Mouse (Mus musculus) embryo, embryonic 11.5 days (tissue): ENCODE results near the gene Mfsd4b1.
"Not testable (repeated sequence)": the region's sequence is repeated elsewhere in the genome, so short reads cannot be mapped to it uniquely, and the experiment has no call there.

ENCODE experiments used
- DNase-seq: peaks from one replicate; pipeline ENCODE4 v3.0.0-alpha.2; 2012; ENCODE audit warnings: low read depth, low spot score

The Mfsd4b1 gene

DNA sequence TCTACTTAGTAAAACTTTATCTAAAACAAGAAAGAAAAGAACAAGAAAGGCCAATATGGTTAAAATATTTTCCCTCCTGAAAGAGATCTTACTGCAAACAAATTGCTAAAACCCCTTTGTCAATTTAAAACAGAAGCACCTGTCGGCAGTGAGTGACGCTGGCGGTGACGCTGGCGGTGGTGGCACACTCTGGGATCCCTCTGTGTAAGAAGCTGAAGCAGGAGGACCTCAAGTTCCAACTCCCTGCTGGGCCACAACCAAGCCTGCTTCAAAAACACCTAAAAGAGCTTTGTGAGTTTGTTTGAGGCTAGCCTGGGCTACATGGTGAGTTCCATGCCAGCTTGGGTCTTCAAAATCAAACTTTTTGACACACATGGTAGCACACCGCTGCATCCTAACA, 9.9 kb upstream of the Mfsd4b1 start:
- DNase-seq: no peak

DNA sequence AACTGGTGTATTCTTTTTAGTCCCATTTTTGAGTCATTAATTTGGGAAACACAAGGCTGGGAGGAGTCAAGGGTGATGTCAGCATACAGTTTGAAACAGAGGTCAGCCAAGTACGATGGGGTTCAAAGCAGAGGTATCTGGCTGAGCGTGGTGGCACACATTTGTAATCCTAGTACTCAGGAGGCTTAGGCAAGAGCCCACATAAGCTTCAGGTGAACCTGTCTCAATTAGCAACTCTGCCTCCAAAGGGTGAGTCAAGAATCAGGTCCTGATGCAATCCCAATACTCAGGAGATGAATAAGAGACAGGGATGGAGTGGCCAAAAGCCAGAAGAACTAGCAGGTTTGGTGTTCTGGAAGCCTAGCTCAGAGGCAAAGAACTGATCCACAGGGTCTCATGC, 7.8 kb upstream of the Mfsd4b1 start:
- no peak for DNase-seq

DNA sequence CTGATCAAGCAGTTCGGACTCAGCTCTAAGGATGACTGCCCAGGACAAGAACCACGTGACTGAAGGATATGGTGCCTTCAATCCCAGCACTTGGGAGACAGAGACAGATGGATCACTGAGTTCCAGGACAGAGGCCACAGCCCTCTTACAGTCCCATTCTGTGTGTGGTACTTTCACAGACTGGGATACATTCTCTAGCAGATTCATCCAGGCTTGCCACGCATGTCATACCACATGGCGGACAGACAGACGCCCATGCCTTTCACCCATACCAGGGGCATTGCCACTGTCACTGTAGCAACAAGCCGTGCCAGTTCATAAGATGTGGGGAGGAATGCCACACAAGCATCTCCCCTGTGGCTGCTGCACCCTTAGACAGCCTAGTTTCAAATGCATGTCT, 5.6 kb upstream of the Mfsd4b1 start:
- DNase-seq: no peak

DNA sequence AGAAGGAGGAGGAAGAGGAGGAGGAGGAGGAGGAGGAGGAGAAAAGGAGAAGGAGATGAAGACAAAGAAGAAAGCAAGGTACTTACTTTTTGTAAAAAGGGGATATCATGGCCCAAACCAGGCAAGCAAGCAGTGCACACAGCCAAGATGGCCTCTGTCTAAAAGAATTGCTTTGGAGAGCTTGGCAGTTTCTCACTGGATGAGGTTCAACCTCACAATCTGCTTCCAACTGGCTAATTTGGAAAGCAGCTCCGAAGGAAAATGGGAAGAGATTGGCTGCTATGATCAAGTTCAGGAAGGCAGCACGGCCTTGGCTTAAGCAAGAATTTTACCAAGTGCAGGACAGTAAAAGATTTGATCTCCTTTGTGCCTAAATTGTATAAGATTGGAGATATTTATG, 4.5 kb upstream of the Mfsd4b1 start:
- no peak for DNase-seq

DNA sequence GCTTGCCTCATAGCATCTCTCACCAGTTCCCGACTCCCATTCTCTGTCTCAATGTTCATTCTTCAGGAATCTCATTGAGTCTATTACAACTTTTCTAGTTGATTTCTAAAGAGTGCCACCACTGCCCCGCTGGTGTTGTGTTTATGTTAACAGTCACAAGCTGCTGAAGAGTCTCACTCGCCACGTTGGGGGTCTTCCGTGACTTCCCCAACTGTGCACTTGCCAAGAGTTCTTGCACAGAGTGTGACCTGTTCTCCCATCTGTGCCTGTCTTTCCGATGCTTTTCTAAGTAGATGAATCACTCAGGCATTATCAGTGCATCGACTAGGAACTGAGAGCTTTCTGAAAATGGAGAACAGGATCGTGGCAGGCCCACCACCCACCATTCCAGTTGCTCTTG, 3.0 kb upstream of the Mfsd4b1 start:
- no peak for DNase-seq

DNA sequence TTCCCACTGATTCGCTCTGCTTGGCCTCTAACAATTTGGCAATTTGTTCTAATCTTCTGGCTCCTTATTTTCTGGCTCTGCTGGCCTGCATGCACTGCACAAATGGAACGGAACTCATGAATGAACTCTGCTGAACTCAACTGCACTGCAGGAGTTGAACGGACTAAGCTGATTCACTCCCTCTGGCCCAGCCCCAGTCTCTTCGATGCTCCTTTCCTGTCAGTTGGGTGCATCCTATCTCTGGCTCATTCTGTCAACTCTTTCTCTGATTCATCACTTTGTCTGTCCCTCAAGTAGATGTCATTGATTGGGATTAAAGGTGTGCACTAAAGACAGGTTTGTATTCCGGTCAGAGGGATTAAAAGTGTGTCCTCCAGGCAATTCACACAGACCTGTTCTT, 1.5 kb upstream of the Mfsd4b1 start:
- DNase-seq: no peak

DNA sequence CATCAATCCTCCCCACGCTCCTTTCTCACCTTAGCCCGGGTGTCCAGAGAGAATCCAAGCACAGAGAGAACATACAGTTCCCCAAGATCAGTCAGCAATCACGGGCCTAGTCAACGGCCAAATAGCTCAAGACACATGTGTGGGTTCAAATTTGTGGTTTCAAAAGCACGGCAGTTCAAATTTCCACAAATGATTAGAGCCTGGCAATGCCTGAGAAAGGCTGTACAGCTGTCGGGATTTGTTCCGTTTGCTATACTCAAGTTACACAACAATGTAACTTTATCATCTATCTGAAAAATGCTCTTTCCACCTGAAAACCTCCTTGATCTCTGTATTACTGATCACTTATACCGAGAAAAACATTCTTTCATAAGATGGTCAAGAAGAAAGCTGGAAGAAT, 492 bp upstream of the Mfsd4b1 start:
- DNase-seq: no peak

DNA sequence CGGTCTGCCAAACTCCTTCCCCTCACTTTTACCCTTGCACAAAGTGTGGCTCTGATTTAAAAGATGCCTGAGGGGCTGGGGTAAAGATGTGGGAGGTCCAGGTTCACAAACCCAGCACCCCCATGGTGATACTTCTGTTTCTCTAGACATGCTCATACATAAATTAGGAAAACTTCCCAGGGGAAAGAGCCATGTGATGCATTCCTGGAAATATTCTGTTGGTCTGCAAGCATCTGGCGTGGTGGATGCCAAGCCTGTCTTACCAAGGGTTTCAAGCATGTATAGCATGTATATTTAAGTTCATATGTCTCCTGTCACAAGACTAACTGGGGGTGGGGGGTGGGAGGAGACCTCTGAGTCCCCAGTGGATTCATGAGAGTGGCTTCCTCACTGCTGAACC, 4.7 kb downstream of the Mfsd4b1 start:
- DNase-seq: no peak

DNA sequence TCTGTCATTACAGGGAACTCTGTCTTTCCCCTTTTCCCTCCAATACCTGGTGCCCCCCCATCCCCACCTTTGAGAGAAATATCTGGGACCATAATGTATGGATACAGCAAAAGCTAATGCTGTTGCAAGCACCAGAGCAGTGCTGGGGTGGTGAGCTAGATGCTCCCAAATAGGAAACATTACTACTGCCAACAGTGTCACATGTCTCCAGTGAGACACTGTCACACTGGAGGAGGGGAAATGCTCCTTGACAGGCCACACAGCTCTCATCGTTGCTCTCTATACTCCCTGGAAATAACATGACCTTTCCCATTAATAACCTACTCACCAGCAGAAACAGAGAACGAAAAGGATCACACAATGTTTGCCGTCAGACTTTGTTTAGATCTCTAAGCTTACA, 5.6 kb downstream of the Mfsd4b1 start:
- DNase-seq: no peak

DNA sequence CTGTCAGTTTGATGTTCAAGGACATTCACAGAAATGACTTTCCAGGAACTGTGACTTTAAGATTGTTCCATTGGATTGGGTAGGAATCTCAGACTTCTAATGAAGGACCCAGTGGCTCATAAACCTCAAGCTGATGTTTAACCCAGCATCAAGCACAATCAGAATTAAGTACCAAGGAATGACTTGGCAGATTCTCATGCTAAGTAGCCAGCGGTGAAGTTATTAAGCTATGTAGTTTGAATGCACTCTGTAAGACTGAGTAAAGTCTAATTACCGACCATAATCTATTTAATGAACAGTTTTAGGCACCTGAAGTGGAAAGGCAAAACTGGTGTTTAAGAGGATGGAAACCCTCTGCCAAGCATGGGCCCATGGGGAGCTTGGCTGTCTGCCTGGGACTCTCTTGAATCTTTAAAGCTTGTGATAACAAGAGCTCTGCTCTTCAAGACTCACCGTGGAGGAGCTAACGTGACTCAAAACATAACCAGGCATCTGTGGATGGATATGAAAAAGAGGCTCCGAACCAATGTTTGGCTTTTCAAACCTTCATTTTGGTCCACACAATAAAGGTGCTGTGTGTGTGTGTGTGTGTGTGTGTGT, 6.7 kb downstream of the Mfsd4b1 start:
- DNase-seq: no peak

DNA sequence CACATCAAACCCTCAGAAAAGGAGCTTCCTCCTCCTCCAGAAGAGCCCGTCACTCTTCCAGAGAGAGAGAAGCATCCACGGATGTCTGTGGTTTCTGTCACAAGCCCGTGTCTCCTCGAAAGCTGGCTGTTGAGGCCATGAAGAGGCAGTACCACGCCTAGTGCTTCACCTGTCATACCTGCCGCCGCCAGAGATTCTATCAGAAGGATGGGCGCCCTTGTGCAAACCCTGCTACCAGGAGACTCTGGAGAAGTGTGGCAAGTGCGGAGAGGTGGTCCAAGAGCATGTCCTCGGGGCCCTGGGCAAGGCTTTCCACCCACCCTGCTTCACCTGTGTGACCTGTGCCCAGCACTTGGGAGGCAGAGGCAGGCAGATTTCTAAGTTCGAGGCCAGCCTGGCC, 15.5 kb downstream of the Mfsd4b1 start:
- DNase-seq: no peak

DNA sequence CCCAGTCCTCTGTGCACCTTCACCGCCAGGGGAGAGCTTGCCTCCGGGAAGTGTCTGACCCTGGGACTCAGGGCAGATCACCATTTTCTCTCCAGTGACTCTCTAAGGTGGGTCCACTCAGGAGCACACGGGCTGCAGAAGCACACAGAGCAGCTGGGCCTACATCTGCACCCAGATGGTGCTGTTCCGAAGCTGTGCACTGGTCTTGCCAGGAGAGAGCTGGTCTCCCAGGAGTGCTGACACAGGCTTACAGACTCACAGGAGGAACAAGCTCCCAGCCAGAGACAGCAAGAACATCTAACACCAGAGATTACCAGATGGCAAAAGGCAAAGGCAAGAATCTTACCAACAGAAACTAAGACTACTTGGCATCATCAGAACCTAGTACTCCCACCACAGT, 16.2 kb downstream of the Mfsd4b1 start:
- DNase-seq: not testable (repeated sequence)

DNA sequence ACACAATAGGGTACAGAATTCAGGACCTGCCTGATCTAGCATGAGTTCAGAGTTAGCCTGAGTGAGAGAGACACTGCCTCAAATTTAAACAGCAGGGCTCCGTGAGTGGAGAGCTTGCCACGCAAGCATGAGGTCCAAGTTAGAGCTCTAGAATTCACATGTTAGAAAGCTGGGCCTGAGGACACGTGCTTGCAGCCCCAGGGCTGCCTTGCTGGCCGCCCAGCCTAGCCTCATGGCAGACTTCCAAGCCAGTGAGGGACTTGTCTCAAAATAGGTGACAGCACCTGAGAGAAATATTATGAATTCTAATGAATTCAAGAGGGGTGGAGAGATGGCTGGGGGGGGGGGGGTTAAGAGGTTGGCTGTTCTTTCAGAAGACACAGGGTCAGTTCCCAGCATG, 17.1 kb downstream of the Mfsd4b1 start:
- DNase-seq: no peak

DNA sequence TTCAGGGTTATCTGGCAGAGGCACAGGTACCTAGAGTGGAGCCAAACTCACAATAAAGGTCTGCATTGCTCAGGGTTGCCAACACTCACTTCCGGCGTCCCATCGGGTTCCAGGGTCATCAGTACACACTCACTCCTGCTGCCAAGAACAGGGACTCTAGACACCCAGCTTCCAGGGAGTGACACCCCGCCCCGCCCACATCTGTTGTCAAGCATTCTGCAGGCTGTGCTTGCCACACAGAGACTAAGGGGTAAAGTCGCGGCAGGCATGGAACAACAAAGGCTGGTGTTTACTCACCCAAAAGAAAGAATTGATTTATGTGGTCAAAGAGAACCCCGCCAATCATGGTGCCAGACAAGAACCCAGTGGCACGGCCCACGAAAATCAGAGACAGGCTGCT, 18.1 kb downstream of the Mfsd4b1 start:
- no peak for DNase-seq

DNA sequence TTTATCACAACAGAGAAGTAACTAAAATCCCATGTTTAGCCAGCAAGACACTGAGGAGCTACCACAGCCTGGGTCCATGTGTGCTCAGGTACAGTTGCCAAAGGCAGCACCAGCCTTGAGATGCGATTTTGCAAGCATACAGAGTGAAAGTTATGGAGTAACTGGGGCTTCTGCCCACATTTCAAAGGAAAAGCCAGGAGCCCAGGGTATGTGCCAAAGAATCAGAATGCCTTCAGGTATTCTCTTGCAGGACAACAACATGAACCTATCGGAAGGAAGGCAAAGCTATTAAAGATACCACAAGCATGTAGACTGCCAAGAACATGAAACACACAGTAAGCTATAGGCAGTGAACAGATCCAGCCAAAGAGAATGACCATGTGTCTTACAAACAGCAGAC, 24.3 kb downstream of the Mfsd4b1 start:
- DNase-seq: no peak

DNA sequence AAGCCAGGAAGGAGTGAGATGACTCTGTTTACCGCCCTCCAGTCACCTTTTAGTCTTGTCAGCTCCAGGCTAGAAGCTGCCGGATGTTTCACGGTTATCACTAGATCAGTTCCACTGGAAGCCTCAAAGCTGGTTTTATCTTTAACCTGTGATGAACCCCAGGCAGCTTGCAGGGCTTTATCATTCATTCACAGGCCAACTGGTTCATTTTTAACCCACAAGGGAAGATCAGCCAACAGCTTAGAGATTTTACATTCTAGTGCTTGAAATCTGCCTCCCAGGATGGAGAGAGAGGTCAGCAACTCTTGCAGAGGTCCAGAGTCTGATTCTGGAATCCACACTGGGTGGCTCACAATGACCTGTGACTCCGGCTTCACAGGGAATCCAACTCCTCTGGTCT, 33.9 kb downstream of the Mfsd4b1 start:
- DNase-seq: no peak

DNA sequence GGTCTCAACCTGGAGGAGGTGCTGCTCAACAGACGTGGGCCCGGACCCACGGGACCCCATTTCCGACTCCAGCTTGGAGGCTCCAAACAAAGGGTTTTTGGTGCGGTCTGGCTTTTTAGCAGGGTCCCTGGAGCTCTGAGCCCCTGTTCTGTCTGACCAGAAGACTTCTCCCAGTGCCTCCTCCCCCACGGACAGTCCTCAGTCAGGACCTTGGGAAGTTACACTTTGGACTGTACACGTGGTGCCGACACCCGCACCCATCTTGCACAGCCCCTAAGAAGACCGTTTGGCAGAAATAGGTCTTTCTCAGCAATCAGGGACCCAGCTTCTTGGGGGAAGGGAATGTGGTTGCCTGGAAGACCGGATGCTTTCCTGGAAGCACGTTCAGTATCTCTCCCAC, 38.6 kb downstream of the Mfsd4b1 start, which contains the start of gene Mfsd4b5:
Gene Mfsd4b5, minus strand, starts transcription at position 181 of the 400 bp plus-strand sequence.
- DNase-seq: no peak

DNA sequence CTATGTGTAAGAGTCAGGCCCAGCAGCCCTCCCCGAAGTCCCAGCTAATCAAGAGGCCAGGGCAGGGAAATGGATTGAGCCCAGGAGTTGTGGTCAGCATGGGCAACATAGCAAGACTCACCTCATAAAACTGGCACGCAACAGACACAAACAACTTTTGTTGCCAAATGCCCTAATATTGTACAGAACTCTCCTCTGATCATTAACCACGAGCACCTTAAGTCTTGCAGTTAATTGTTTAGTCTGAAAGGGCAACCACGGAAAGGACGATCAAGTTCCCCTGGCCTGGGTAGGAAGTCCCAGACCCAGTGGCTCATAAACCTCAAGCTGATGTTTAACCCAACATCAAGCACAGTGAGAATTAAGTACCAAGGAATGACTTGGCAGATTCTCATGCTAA, 42.5 kb downstream of the Mfsd4b1 start:
- DNase-seq: no peak

DNA sequence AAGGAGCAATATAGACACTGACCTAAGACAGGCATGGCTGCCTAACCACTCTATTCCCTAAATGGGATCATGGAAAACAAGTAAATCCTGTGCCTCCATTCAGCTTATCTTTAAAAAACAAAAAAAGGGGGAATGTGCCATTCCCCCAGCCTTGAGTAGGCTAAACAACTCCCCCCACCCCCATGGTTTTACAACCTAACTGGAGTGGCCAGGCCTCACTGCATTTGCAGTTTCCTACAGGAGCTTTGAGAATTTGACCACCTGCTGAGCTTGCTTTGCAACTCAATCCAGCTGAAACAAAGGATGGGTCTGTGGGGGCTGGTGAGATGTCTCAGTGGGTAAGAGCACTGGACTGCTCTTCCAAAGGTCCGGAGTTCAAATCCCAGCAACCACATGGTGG, 46.8 kb downstream of the Mfsd4b1 start:
- no peak for DNase-seq

DNA sequence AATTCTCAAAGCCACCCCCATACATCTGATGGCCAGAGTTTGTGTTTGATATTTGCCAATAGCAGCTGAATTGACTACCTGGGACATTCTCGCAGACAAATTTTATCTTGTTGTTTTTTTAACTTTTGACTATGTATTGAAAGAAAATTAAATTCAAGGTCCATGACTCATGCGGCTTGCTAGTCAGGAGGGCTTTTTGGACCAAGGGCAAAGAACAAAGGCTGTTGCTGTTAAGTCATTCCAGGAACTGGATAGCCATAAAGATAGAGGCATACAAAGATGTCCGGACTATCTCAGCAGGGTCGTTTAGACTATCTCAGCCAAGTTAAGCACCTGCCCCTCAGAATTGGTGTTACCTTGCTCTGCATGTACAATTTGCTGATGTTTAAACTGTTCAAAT, 47.7 kb downstream of the Mfsd4b1 start:
- no peak for DNase-seq

DNA sequence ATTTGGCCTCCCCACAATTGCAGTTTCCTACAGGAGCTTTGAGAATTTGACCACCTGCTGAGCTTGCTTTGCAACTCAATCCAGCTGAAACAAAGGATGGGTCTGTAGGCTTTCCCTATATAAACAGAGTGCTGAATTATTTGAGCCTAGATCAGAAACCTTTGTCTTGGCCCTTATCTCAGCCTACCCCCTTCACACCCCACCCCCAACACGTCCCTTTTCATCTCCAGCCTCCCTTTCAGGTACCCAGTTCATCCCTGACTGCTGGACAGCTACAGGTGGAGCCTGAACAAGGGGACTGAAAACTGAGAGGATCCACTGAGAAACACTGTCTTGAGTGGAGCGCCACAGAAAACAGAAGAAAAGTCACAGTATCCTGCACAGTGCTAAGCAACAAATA, 49.3 kb downstream of the Mfsd4b1 start:
- DNase-seq: no peak

DNA sequence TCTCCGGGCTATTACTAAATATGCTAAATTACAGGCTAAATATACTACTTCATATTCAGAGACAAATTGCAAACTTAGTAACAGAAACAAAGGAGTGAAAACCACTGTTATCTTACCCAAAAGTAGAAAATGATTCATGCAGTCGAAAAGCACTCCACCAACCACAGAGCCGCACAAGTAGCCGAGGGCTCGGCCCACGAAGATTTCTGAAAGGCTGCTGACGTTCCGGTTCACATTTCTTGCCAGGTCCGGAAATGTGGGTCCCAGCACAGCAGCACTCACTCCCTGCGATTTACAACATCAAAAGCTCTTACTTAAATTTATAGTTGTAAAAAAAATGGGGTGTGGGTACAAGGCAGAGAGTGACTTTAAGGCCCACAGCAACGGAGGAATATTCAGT, 50.1 kb downstream of the Mfsd4b1 start:
- no peak for DNase-seq

DNA sequence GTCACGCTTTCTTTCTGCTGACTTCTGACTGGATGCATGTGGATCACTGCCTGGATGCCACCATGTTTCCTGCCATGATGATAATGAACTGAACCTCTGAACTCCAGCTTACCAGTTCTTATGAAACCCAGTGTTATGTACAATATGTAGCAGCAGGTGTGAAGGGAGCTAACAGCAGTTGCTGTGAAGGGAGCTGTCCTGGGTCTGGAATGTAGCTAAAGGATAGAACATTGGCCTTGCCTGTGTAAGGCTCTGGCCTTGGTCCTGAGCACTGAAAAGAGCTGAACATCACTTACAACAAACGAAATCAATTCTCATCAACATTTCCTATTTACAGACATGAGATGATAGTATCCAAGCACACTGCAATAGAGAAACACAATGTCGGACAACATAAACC, 57.6 kb downstream of the Mfsd4b1 start:
- peak; percentile 23 for DNase-seq

DNA sequence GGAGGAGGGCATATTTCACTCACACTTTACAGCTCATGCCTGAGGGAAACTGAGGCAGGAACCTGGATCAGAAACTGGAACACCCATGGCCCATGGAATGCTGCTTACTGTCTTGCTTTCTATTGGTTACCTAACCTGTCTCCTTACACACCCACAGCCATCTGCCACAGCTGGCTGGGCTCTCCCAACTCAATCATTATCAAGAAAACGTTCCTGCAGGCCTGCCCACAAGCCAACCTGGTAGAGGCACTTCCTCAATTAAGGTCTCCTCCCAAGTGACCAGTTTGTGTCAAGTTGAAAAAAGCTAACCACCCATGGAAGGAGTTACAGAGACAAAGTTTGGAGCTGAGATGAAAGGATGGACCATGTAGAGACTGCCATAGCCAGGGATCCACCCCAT, 63.2 kb downstream of the Mfsd4b1 start:
- DNase-seq: no peak

DNA sequence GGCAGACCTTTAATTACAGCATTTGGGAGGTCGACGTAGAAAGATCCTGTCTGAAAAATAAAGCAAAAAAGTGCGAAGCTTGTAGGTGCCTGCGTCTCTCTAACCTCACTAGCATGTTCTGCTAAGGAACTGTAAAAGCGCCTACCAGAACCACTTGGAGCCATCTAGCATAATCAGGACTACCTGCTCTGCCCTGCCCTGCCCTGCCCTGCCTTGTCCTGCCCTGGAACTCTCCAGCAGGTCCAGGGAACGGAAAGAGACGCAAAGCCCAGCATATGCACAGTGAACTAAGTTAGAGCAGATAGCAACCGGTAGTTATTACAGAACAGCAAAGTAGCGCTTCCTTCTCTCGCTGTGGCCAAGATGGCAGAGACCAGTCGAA, 64.6 kb downstream of the Mfsd4b1 start:
- DNase-seq: no peak
